Mouse (Mus musculus) stomach, postnatal 0 days (tissue): ENCODE measurements around the gene Gm10309.

Experiments used
- CTCF ChIP-seq: IDR thresholded peaks from 2 replicates; pipeline ENCODE4 v1.5.1; 2016; ENCODE audit warnings: antibody characterized with exemption, low read depth, mild to moderate bottlenecking, moderate library complexity
- EP300 ChIP-seq: optimal IDR thresholded peaks from 2 replicates; pipeline ENCODE3; 2016; ENCODE audit warnings: antibody characterized with exemption

DNA sequence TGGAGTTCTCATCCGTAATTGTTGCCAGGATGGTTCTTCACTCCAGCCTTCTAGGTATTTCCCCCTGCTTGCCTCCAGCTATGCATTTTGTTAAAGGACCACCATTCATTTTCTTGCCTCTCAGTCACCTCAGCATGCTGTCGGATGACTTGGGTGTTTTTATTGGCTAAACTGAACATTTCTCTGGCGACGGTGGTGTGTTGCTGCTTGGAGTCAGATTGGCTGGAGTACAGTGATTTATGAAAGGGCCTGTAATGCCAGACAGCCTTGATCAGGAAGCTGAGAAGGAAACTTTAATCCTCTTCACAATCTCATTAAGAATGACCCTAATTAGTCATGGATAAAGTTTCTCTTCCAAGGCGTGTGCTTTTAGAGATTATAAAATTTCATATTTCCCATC is 4.8 kb upstream of the Gm10309 start:
- TF ChIP-seq EP300: no peak
- no peak for TF ChIP-seq CTCF
